Mouse (Mus musculus) spleen, postnatal 0 days (tissue): ENCODE measurements around the gene Rab3c. TPM values are rescaled to one million over a fixed set of nuclear protein-coding genes. Genes with fewer than 3 reads are reported as not detected.

Experiments
- polyA plus RNA-seq: library from polyadenylated mRNA; unstranded; fragments of >200 nt; fragmentation: Nextera tagmentation; extraction: Ambion mirVana; gene quantifications from 2 replicates; pipeline ENCODE4 v1.2.1, GENCODE M21; 2015

The Rab3c gene
- polyA plus RNA-seq = not detected in 2 replicates

DNA sequence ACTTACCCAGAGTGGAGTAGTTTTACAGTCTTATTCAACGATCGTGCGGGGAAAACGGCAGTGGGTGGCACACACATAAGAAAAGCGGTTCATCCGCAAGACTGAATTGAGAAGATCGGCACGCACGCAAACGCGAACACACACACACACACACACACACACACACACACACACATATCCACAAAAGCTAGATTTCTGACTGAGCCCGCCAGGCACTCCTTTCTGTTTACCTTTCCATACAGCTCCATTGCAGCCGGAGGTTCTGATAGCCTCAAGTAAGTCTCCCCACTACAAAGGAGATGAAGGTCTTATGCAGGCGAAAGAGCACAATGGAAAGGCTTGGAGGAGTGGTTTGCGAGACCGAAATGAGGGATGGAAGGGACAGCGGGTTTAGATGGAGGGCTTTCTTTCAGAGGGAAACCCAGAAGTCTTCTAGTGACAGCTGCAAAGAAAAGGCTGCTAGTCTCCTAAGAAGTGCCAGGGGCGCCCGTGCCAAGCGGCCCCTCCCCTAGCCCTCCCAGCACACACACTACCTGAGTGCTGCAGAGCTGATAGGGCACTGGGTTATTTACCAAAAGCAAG is at the start of gene Rab3c:
Gene Rab3c (minus strand): TSS at position 434 of the 582 bp plus-strand sequence.

Other genes starting within 250 kb of the Rab3c start
- gene Gapt, start 76.2 kb upstream of the Rab3c start, polyA plus RNA-seq = 3.9 and 7.0 TPM in 2 replicates
- gene Plk2, start 114.0 kb upstream of the Rab3c start, polyA plus RNA-seq = 9.5 and 13.0 TPM in 2 replicates